Mouse (Mus musculus) CH12.LX (cell line): Measurements from ENCODE around the gene Fcer1g. TPM values are rescaled to one million over a fixed set of nuclear protein-coding genes. Genes with fewer than 3 reads are reported as not detected.

ENCODE experiments used
- DNase-seq: peaks from one replicate; pipeline ENCODE4 v3.0.0-alpha.2; 2013; ENCODE audit errors: extremely low read depth
- H3K27ac ChIP-seq: 2 replicates; pipeline ENCODE4 v1.5.1; 2012; ENCODE audit warnings: low read depth, mild to moderate bottlenecking, control low read depth, moderate library complexity; ENCODE audit not compliant: insufficient read depth
- H3K27me3 ChIP-seq: replicated peaks from 2 replicates; pipeline ENCODE3; 2012; ENCODE audit warnings: inconsistent platforms
- H3K36me3 ChIP-seq, 2 experiments: replicated peaks in 1 of 2; 2 replicates each; pipeline versions ENCODE3 to v1.6.1; 2012; ENCODE audit warnings: inconsistent platforms in 1 of 2, low read length in 1 of 2, mild to moderate bottlenecking in 1 of 2, mixed read lengths in 1 of 2, moderate library complexity in 1 of 2; ENCODE audit not compliant: control insufficient read depth in 1 of 2, insufficient read depth in 1 of 2
- H3K4me1 ChIP-seq, 2 experiments: 2 replicates each; pipeline ENCODE4 v1.6.1; 2012; ENCODE audit warnings: inconsistent platforms in 1 of 2, moderate library complexity in 1 of 2; ENCODE audit not compliant: insufficient read depth in 2 of 2, control insufficient read depth in 1 of 2
- H3K4me2 ChIP-seq: 2 replicates; pipeline ENCODE4 v1.6.1; 2012; ENCODE audit warnings: low read depth, mild to moderate bottlenecking, control low read depth; ENCODE audit not compliant: poor library complexity, insufficient read depth, severe bottlenecking
- H3K4me3 ChIP-seq, 3 experiments: fragments of 150-350 bp in 1 of 3; sonication (generic) in 1 of 3; replicated peaks in 1 of 3; 2 replicates each; pipeline versions ENCODE3 to v1.5.1; 2011 to 2012; ENCODE audit warnings: low read depth in 2 of 3, low read length in 2 of 3, mild to moderate bottlenecking in 2 of 3, moderate library complexity in 2 of 3, control low read depth in 1 of 3, improper control_type of control experiment in 1 of 3, inconsistent platforms in 1 of 3, mixed read lengths in 1 of 3; ENCODE audit not compliant: poor library complexity in 1 of 3
- H3K79me2 ChIP-seq: replicated peaks from 2 replicates; pipeline ENCODE4 v1.6.1; 2012; ENCODE audit warnings: mild to moderate bottlenecking, moderate library complexity; ENCODE audit not compliant: control insufficient read depth, poor library complexity, insufficient read depth, severe bottlenecking; ENCODE audit errors: extremely low read depth
- H3K9ac ChIP-seq: 2 replicates; pipeline ENCODE4 v1.6.1; 2012; ENCODE audit warnings: low read depth, mild to moderate bottlenecking, control low read depth, moderate library complexity; ENCODE audit not compliant: insufficient read depth
- H3K9me3 ChIP-seq: replicated peaks from 2 replicates; pipeline ENCODE3; 2012; ENCODE audit warnings: low read length, inconsistent platforms, mixed read lengths
- BHLHE40 ChIP-seq: IDR thresholded peaks from 2 replicates; pipeline ENCODE4 v1.6.1; 2011; ENCODE audit warnings: mild to moderate bottlenecking, low read depth, low read length, improper control_type of control experiment
- CHD2 ChIP-seq: IDR thresholded peaks from 2 replicates; pipeline ENCODE4 v1.6.1; 2011; ENCODE audit warnings: low read length, improper control_type of control experiment
- CTCF ChIP-seq, 2 experiments: IDR thresholded peaks in 1 of 2; conservative IDR thresholded peaks in 1 of 2; 2 replicates each; pipeline ENCODE4 v1.5.1; 2011 to 2012; ENCODE audit warnings: low read depth in 2 of 2, low read length in 2 of 2, improper control_type of control experiment in 1 of 2, inconsistent platforms in 1 of 2, mild to moderate bottlenecking in 1 of 2, moderate library complexity in 1 of 2
- E2F4 ChIP-seq: IDR thresholded peaks from 2 replicates; pipeline ENCODE4 v1.6.1; 2011; ENCODE audit warnings: low read depth, low read length, improper control_type of control experiment; ENCODE audit not compliant: insufficient replicate concordance
- ELF1 ChIP-seq: IDR thresholded peaks from 2 replicates; pipeline ENCODE4 v1.6.1; 2014; ENCODE audit warnings: low read depth, mild to moderate bottlenecking, inconsistent platforms, low read length, improper control_type of control experiment
- ETS1 ChIP-seq: conservative IDR thresholded peaks from 2 replicates; pipeline ENCODE4 v1.6.1; 2012; ENCODE audit warnings: low read depth, mild to moderate bottlenecking, inconsistent platforms, low read length, improper control_type of control experiment, moderate library complexity
- HCFC1 ChIP-seq: IDR thresholded peaks from 2 replicates; pipeline ENCODE4 v1.6.1; 2012; ENCODE audit warnings: low read depth, mild to moderate bottlenecking, inconsistent platforms, low read length, improper control_type of control experiment
- JUN ChIP-seq: IDR thresholded peaks from 2 replicates; pipeline ENCODE4 v1.6.1; 2011; ENCODE audit warnings: low read depth, mild to moderate bottlenecking, low read length, improper control_type of control experiment, moderate library complexity; ENCODE audit not compliant: insufficient read depth
- KAT2A ChIP-seq: IDR thresholded peaks from 2 replicates; pipeline ENCODE4 v1.6.1; 2012; ENCODE audit warnings: low read length, improper control_type of control experiment, inconsistent platforms; ENCODE audit not compliant: insufficient replicate concordance
- MAX ChIP-seq: IDR thresholded peaks from 2 replicates; pipeline ENCODE4 v1.6.1; 2011; ENCODE audit warnings: low read length, improper control_type of control experiment
- NELFE ChIP-seq: IDR thresholded peaks from 2 replicates; pipeline ENCODE4 v1.6.1; 2011; ENCODE audit warnings: low read depth, low read length, improper control_type of control experiment
- NRF1 ChIP-seq: IDR thresholded peaks from 2 replicates; pipeline ENCODE4 v1.6.1; 2014; ENCODE audit warnings: low read depth, mild to moderate bottlenecking, inconsistent platforms, low read length, improper control_type of control experiment, moderate library complexity
- POLR2AphosphoS2 ChIP-seq: IDR thresholded peaks from 2 replicates; pipeline ENCODE4 v1.6.1; 2011; ENCODE audit warnings: low read depth, low read length, improper control_type of control experiment
- SMC3 ChIP-seq: IDR thresholded peaks from 2 replicates; pipeline ENCODE4 v1.6.1; 2011; ENCODE audit warnings: low read depth, low read length, improper control_type of control experiment
- TBP ChIP-seq: conservative IDR thresholded peaks from 2 replicates; pipeline ENCODE4 v1.6.1; 2011; ENCODE audit warnings: low read depth, low read length, improper control_type of control experiment
- TCF12 ChIP-seq: IDR thresholded peaks from 2 replicates; pipeline ENCODE4 v1.6.1; 2014; ENCODE audit warnings: low read depth, mild to moderate bottlenecking, inconsistent platforms, low read length, improper control_type of control experiment
- USF2 ChIP-seq: conservative IDR thresholded peaks from 2 replicates; pipeline ENCODE4 v1.6.1; 2011; ENCODE audit warnings: low read depth, low read length, improper control_type of control experiment
- ZKSCAN1 ChIP-seq: IDR thresholded peaks from 2 replicates; pipeline ENCODE4 v1.6.1; 2012; ENCODE audit warnings: low read depth, inconsistent platforms, low read length, improper control_type of control experiment, borderline replicate concordance
- ZMIZ1 ChIP-seq: IDR thresholded peaks from 2 replicates; pipeline ENCODE4 v1.6.1; 2012; ENCODE audit warnings: low read depth, mild to moderate bottlenecking, inconsistent platforms, low read length, improper control_type of control experiment
- dilution Hi-C: fragments of 300-500 bp; cut with MboI; formaldehyde crosslinking; loops from 2 replicates; pipeline ENCODE4 v1.14.3; 2020; ENCODE audit warnings: low sequenced_read_pairs; ENCODE audit not compliant: extremely low pct_unique_long_range_greater_than_20kb, extremely low pct_ligation_motif_present
- in situ Hi-C: fragments of 300-500 bp; cut with MboI; formaldehyde crosslinking; loops from 3 replicates; pipeline ENCODE4 v1.14.3; 2019; ENCODE audit warnings: low sequenced_read_pairs, low pct_ligation_motif_present, low pct_unique_long_range_greater_than_20kb, mixed read lengths
- polyA plus RNA-seq: library from polyadenylated mRNA; unstranded; fragments of >175 nt; gene quantifications from 2 replicates; pipeline ENCODE4 v1.2.1, GENCODE M21; 2012; ENCODE audit warnings: low read depth; ENCODE audit not compliant: insufficient read length
- total RNA-seq, 2 experiments: library from RNA; depleted of rRNA; stranded (reverse); fragments of 300-350 nt in 1 of 2; fragments of >200 nt in 1 of 2; gene quantifications; 2 replicates each; pipeline ENCODE4 v1.2.3; 2012 to 2014

Gene Fcer1g
- total and polyA plus RNA-seq, 3 experiments: 10.1 to 51.2 (median 31.3) TPM

DNA sequence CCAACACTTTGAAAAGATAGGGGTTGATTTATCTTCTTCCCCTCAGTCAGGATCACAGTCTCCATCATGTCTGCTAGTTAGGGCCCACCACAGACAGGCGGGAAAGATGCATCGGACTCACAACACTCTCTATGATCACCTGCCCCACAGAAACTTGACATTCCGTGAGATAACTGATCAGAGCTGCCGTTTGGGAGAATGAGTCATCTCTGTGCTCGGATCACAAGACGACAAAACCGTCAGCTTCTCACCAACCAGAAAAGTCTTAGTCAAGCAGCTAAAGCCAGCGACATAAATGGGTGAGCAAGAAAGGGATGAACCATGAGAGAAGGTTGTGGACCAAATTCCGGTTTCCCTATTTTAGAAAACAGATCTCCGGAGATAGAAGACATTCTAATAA is 41.9 kb downstream of the Fcer1g start:
- H3K4me3 ChIP-seq: no peak overlapping the region
- H3K4me2 ChIP-seq: no peak overlapping the region
- no peaks in the 10 kb centered on the region for H3K79me2 ChIP-seq
- no peaks in the 10 kb centered on the region for H3K36me3 ChIP-seq
- no peak overlapping the region for H3K27ac ChIP-seq
- no peaks in the 10 kb centered on the region for H3K9me3 ChIP-seq
- H3K27me3 ChIP-seq: peaks cover 28% of the 10 kb centered on the region
- H3K4me1 ChIP-seq: no peaks in the 10 kb centered on the region
- in situ Hi-C loops: no loop called here
- no peak for DNase-seq
- dilution Hi-C loops: no loop called here
- no peak overlapping the region for H3K9ac ChIP-seq
- no peak for TF ChIP-seq CHD2
- no peak for TF ChIP-seq ZMIZ1
- no peak for TF ChIP-seq ETS1
- TF ChIP-seq KAT2A: no peak
- TF ChIP-seq E2F4: no peak
- no peak for TF ChIP-seq ZKSCAN1
- no peak for TF ChIP-seq ELF1
- TF ChIP-seq USF2: no peak
- TF ChIP-seq JUN: no peak
- TF ChIP-seq BHLHE40: no peak
- no peak for TF ChIP-seq TCF12
- TF ChIP-seq CTCF (conservative IDR thresholded peaks at IDR 0.05 in 1 of 2, IDR thresholded peaks at IDR 0.05 in 1 of 2; ENCODE audit: low read depth in 2 of 2, low read length in 2 of 2): no peak
- TF ChIP-seq SMC3: no peak
- no peak for TF ChIP-seq NRF1
- TF ChIP-seq TBP: no peak
- TF ChIP-seq NELFE: no peak

GRCm38 (mm10) chr1:171190832-171191231 is 43.3 kb downstream of the Fcer1g start:
- dilution Hi-C loops: no loop called here
- no peaks in the 10 kb centered on the region for H3K36me3 ChIP-seq
- no peak overlapping the region for H3K4me3 ChIP-seq
- no peak overlapping the region for H3K4me2 ChIP-seq
- no peaks in the 10 kb centered on the region for H3K4me1 ChIP-seq
- in situ Hi-C loops: no loop called here
- no peak for DNase-seq
- H3K27ac ChIP-seq: no peak overlapping the region
- no peaks in the 10 kb centered on the region for H3K79me2 ChIP-seq
- H3K9ac ChIP-seq: no peak overlapping the region
- H3K27me3 ChIP-seq: peaks cover 15% of the 10 kb centered on the region
- TF ChIP-seq HCFC1 (no peak), NELFE (no peak), POLR2AphosphoS2 (no peak), MAX (no peak), ETS1 (no peak), SMC3 (no peak), TBP (no peak)
- H3K9me3 ChIP-seq: no peaks in the 10 kb centered on the region
